Mouse (Mus musculus): ENCODE results near the gene Zc3h12c.

DNA sequence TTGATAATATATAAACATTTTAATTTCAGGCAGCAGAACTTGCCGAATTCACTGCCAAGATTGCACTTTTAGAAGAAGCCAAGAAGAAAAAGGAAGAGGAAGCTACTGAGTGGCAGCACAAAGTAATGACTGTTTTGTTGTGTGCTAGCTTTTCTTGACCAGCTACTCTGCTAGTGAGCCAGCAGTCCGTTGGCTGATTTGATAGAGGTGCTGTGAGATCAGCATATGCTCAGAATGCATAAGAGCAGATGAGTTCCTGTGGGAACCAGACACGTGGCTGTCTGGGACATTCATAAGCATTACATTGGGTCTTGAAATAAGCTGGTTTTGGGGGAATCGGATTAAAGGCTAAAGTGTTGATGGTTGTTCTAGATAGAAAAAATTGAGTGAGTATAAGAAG is 86.0 kb downstream of the Zc3h12c start:
- TF ChIP-seq EP300 (optimal IDR thresholded peaks at IDR 0.05): no peak
- no peak for TF ChIP-seq CTCF (IDR thresholded peaks at IDR 0.05; ENCODE audit: low read depth)
